Mouse (Mus musculus) forebrain, embryonic 10.5 days (tissue): ENCODE measurements around the gene Hist2h3b. TPM values are rescaled to one million over a fixed set of nuclear protein-coding genes. Genes with fewer than 3 reads are reported as not detected.
"Not testable (repeated sequence)": the region's sequence is repeated elsewhere in the genome, so short reads cannot be mapped to it uniquely, and the experiment has no call there.

Source experiments
- DNase-seq: peaks from one replicate; pipeline ENCODE4 v3.0.0-alpha.2; 2017; ENCODE audit warnings: low spot score; ENCODE audit errors: extremely low spot score
- H3K27ac ChIP-seq: fragments of 300-500 bp; sonication (generic); 2 replicates; pipeline ENCODE4 v1.5.1; 2016; ENCODE audit warnings: mild to moderate bottlenecking
- H3K27me3 ChIP-seq: fragments of 300-500 bp; sonication (generic); 2 replicates; pipeline ENCODE4 v1.6.1; 2016; ENCODE audit warnings: mild to moderate bottlenecking; ENCODE audit not compliant: poor library complexity, severe bottlenecking
- H3K36me3 ChIP-seq: fragments of 300-500 bp; sonication (generic); replicated peaks from 2 replicates; pipeline ENCODE4 v1.6.1; 2016; ENCODE audit warnings: mild to moderate bottlenecking, moderate library complexity
- H3K4me1 ChIP-seq: fragments of 300-500 bp; sonication (generic); 2 replicates; pipeline ENCODE4 v1.6.1; 2016
- H3K4me3 ChIP-seq: fragments of 300-500 bp; sonication (generic); 2 replicates; pipeline ENCODE4 v1.5.1; 2016; ENCODE audit warnings: mild to moderate bottlenecking, moderate library complexity
- H3K9me3 ChIP-seq: fragments of 300-500 bp; sonication (generic); 2 replicates; pipeline ENCODE4 v1.6.1; 2016; ENCODE audit warnings: mild to moderate bottlenecking, moderate library complexity
- WGBS: fragments of 180-500 bp; shearing (Covaris S2); methylation state at CpG from one replicate; pipeline ENCODE4 v1.1.7; 2016; 5-methylcytosine and 5-hydroxymethylcytosine counted together
- polyA plus RNA-seq: library from polyadenylated mRNA; unstranded; fragments of >200 nt; fragmentation: Nextera tagmentation; extraction: Ambion mirVana; gene quantifications from 2 replicates; pipeline ENCODE4 v1.2.1, GENCODE M21; 2016

Gene Hist2h3b
- polyA plus RNA-seq, 1 experiment from 2014 or later, result 48.8 TPM

- DNase-seq, result no peak
- H3K27ac ChIP-seq, result peak overlapping the region; percentile 35; the same call in 1 of the 2 replicates
- WGBS, result 89% methylated on average over 5 of the region's 5 CpGs
- H3K4me3 ChIP-seq, result no peak overlapping the region
- H3K9me3 ChIP-seq, result no peaks in the 10 kb centered on the region
- no peaks in the 10 kb centered on the region for H3K36me3 ChIP-seq
- H3K4me1 ChIP-seq, result peaks cover 41% of the 10 kb centered on the region
- no peaks in the 10 kb centered on the region for H3K27me3 ChIP-seq
These were observed 8.2 kb upstream of the Hist2h3b start for GRCm38 (mm10) chr3:96260220-96260619.

GRCm38 (mm10) chr3:96261623-96262022 is 6.8 kb upstream of the Hist2h3b start:
- no peak for DNase-seq

GRCm38 (mm10) chr3:96262216-96262875 is 6.1 kb upstream of the Hist2h3b start:
- peak; percentile 86 for DNase-seq
- no peaks in the 10 kb centered on the region for H3K27me3 ChIP-seq
- H3K36me3 ChIP-seq, result no peaks in the 10 kb centered on the region
- peak overlapping the region; percentile 63 for H3K4me3 ChIP-seq
- H3K9me3 ChIP-seq, result no peaks in the 10 kb centered on the region
- WGBS, result under 1% methylated on average over 19 of the region's 19 CpGs
- peak overlapping the region; percentile 93 for H3K27ac ChIP-seq
- peaks cover 47% of the 10 kb centered on the region for H3K4me1 ChIP-seq

More at GRCm38 (mm10) chr3:96261623-96262022, 6.8 kb upstream of the Hist2h3b start:
- Histone ChIP-seq H3K4me3 (peak overlapping the region; percentile 63), H3K27ac (peak overlapping the region; percentile 93), H3K9me3 (no peaks in the 10 kb centered on the region), H3K4me1 (peaks cover 39% of the 10 kb centered on the region), H3K36me3 (no peaks in the 10 kb centered on the region), H3K27me3 (no peaks in the 10 kb centered on the region)
- 65% methylated on average over 3 of the region's 3 CpGs for WGBS

- peak within 1 kb of the TSS; percentile 93 for H3K27ac ChIP-seq
- no peaks in the 10 kb centered on the region for H3K36me3 ChIP-seq
- H3K4me1 ChIP-seq, result peaks cover 54% of the 10 kb centered on the region
- WGBS, result under 1% methylated on average over 40 of the region's 40 CpGs
- H3K4me3 ChIP-seq, result peak within 1 kb of the TSS; percentile 63
- no peaks in the 10 kb centered on the region for H3K27me3 ChIP-seq
- no peaks in the 10 kb centered on the region for H3K9me3 ChIP-seq
- DNase-seq, result peak; percentile 95
These were observed 5.4 kb upstream of the Hist2h3b start, which contains the start of gene Hist2h4 for GRCm38 (mm10) chr3:96262979-96263550. Hist2h4 (minus strand) TSS chr3:96263311.

GRCm38 (mm10) chr3:96263558-96264403 is 4.7 kb upstream of the Hist2h3b start:
- peak overlapping the region; percentile 93 for H3K27ac ChIP-seq
- H3K27me3 ChIP-seq, result no peaks in the 10 kb centered on the region

GRCm38 (mm10) chr3:96264404-96264949 is 4.0 kb upstream of the Hist2h3b start:
- H3K27me3 ChIP-seq, result no peaks in the 10 kb centered on the region
- H3K27ac ChIP-seq, result peak overlapping the region; percentile 93
- peaks cover 57% of the 10 kb centered on the region for H3K4me1 ChIP-seq
- no peaks in the 10 kb centered on the region for H3K36me3 ChIP-seq
- no peak for DNase-seq
- WGBS, result 82% methylated on average over 7 of the region's 7 CpGs
- peak overlapping the region; percentile 63 for H3K4me3 ChIP-seq
- H3K9me3 ChIP-seq, result no peaks in the 10 kb centered on the region

More at GRCm38 (mm10) chr3:96263558-96264403, 4.7 kb upstream of the Hist2h3b start:
- no peaks in the 10 kb centered on the region for H3K36me3 ChIP-seq
- 12% methylated on average over 27 of the region's 27 CpGs for WGBS
- peak; percentile 64 for DNase-seq
- no peaks in the 10 kb centered on the region for H3K9me3 ChIP-seq
- H3K4me1 ChIP-seq, result peaks cover 57% of the 10 kb centered on the region
- peak overlapping the region; percentile 63 for H3K4me3 ChIP-seq

- Histone ChIP-seq H3K36me3 (no peaks in the 10 kb centered on the region), H3K27ac (peak overlapping the region; percentile 93), H3K4me1 (peaks cover 59% of the 10 kb centered on the region), H3K27me3 (no peaks in the 10 kb centered on the region), H3K9me3 (no peaks in the 10 kb centered on the region), H3K4me3 (no peak overlapping the region)
- WGBS, result 94% methylated on average over 8 of the region's 8 CpGs
- no peak for DNase-seq
These were observed 2.2 kb upstream of the Hist2h3b start for GRCm38 (mm10) chr3:96266132-96266710.

GRCm38 (mm10) chr3:96267541-96267940 is 913 bp upstream of the Hist2h3b start:
- Histone ChIP-seq H3K4me3 (peak overlapping the region; percentile 48), H3K36me3 (no peaks in the 10 kb centered on the region)
- 82% methylated on average over 4 of the region's 4 CpGs for WGBS

GRCm38 (mm10) chr3:96268776-96269378 is 423 bp downstream of the Hist2h3b start:
- peak overlapping the region; percentile 96 for H3K27ac ChIP-seq
- H3K4me3 ChIP-seq, result peak overlapping the region; percentile 67
- peak; percentile 58 for DNase-seq
- H3K9me3 ChIP-seq, H3K36me3 ChIP-seq, H3K27me3 ChIP-seq: not testable (repeated sequence)
- H3K4me1 ChIP-seq, result peaks cover 36% of the 10 kb centered on the region
- under 1% methylated on average over 15 of the region's 44 CpGs for WGBS

More at GRCm38 (mm10) chr3:96267541-96267940, 913 bp upstream of the Hist2h3b start:
- no peak for DNase-seq
- H3K9me3 ChIP-seq, result no peaks in the 10 kb centered on the region
- H3K4me1 ChIP-seq, result peaks cover 46% of the 10 kb centered on the region
- H3K27me3 ChIP-seq, result no peaks in the 10 kb centered on the region
- peak overlapping the region; percentile 93 for H3K27ac ChIP-seq

GRCm38 (mm10) chr3:96269511-96270474 is 1.3 kb downstream of the Hist2h3b start, which contains the start of gene Hist2h2bb:
Hist2h2bb (plus strand) TSS chr3:96269752.
- H3K4me1 ChIP-seq, result peaks cover 27% of the 10 kb centered on the region
- peak within 1 kb of the TSS; percentile 67 for H3K4me3 ChIP-seq
- no peaks in the 10 kb centered on the region for H3K9me3 ChIP-seq
- peak; percentile 92 for DNase-seq
- H3K27me3 ChIP-seq, result no peaks in the 10 kb centered on the region
- no peaks in the 10 kb centered on the region for H3K36me3 ChIP-seq
- peak within 1 kb of the TSS; percentile 96 for H3K27ac ChIP-seq
- WGBS, result under 1% methylated on average over 45 of the region's 45 CpGs
